In the genomic region with DNA sequence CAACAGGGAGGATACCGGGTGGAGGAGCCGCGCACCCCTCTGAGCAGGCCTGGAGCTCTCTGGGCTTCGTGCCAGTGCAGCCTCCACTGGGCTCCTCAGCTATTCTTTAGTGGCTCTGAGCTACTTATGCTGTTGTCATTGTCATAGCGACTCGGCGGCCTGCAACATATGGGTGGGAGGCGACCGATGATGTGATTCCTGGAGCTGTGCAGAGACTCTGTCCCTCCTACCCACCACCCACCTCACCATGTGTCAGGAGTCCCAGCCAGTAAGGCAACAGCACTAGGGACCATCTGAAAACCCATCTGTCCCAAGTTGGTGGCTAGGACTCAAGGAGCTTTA, we compare ENCODE assay signal across 8 mouse cellular contexts. TPM values are rescaled to one million over a fixed set of nuclear protein-coding genes. Genes with fewer than 3 reads are reported as not detected.
A peak's percentile ranks its signal among the peaks of the same experiment; 100 is the strongest.
DNase-seq lines count a peak whose midpoint lies in the region; ATAC-seq and TF ChIP-seq lines count a peak whose summit lies in the region.

No protein-coding gene starts in this region.

- no peak for ATAC-seq in midbrain, embryonic 11.5 days (ENCODE audit: low FRiP score)
- peak; percentile 91 for ATAC-seq in forebrain, postnatal 0 days

- peaks cover 8% of the 10 kb centered on the region; the same call in 1 of the 2 replicates for H3K4me1 ChIP-seq in midbrain, embryonic 10.5 days
- H3K4me1 ChIP-seq in midbrain, embryonic 11.5 days (ENCODE audit: control insufficient read depth, insufficient read depth, low read length), result no peaks in the 10 kb centered on the region
- peaks cover 2% of the 10 kb centered on the region; the same call in 1 of the 2 replicates for H3K4me1 ChIP-seq in forebrain, postnatal 0 days (ENCODE audit: insufficient read depth)
- peaks cover 13% of the 10 kb centered on the region for H3K4me1 ChIP-seq in olfactory bulb, adult 2 months (ENCODE audit: control insufficient read depth, insufficient read depth, low read length)

- no peak for TF ChIP-seq POLR2A in olfactory bulb, adult 2 months (IDR thresholded peaks at IDR 0.05; ENCODE audit: insufficient read depth, low read depth, low read length)

- H3K36me3 ChIP-seq in midbrain, embryonic 10.5 days, result no peaks in the 10 kb centered on the region
- no peaks in the 10 kb centered on the region for H3K36me3 ChIP-seq in midbrain, embryonic 11.5 days (ENCODE audit: control insufficient read depth, insufficient read depth, low read length)
- no peaks in the 10 kb centered on the region for H3K36me3 ChIP-seq in forebrain, postnatal 0 days (ENCODE audit: insufficient read depth)

- no peak overlapping the region for H3K4me2 ChIP-seq in midbrain, embryonic 11.5 days
- no peak overlapping the region for H3K4me2 ChIP-seq in forebrain, postnatal 0 days (ENCODE audit: low read depth)

- no peak overlapping the region for H3K9ac ChIP-seq in midbrain, embryonic 11.5 days (ENCODE audit: low read length)
- H3K9ac ChIP-seq in forebrain, postnatal 0 days, result no peak overlapping the region

- WGBS in midbrain, embryonic 10.5 days, result 87% methylated on average over 9 of the region's 9 CpGs
- WGBS in midbrain, embryonic 11.5 days, result 93% methylated on average over 9 of the region's 9 CpGs
- WGBS in forebrain, postnatal 0 days, result 24% methylated on average over 9 of the region's 9 CpGs
- 12% methylated on average over 9 of the region's 9 CpGs for WGBS in olfactory bulb, adult 2 months

- no peak for TF ChIP-seq CTCF in forebrain, postnatal 0 days (IDR thresholded peaks at IDR 0.05; ENCODE audit: low read depth)
- TF ChIP-seq CTCF in olfactory bulb, adult 2 months (IDR thresholded peaks at IDR 0.05; ENCODE audit: insufficient read depth, low read depth, low read length), result no peak

- no peaks in the 10 kb centered on the region for H3K27me3 ChIP-seq in midbrain, embryonic 10.5 days (ENCODE audit: low read depth, poor library complexity, severe bottlenecking)
- H3K27me3 ChIP-seq in midbrain, embryonic 11.5 days (ENCODE audit: control insufficient read depth, insufficient read depth, low read length), result no peaks in the 10 kb centered on the region
- no peaks in the 10 kb centered on the region for H3K27me3 ChIP-seq in forebrain, postnatal 0 days (ENCODE audit: insufficient read depth, low read length)

- H3K4me3 ChIP-seq in midbrain, embryonic 10.5 days, result no peak overlapping the region
- no peak overlapping the region for H3K4me3 ChIP-seq in midbrain, embryonic 11.5 days (ENCODE audit: low read depth, low read length)
- H3K4me3 ChIP-seq in forebrain, postnatal 0 days (ENCODE audit: low read depth, low read length), result no peak overlapping the region
- no peak overlapping the region for H3K4me3 ChIP-seq in olfactory bulb, adult 2 months (ENCODE audit: insufficient read depth, low read depth, low read length)

- no peak for DNase-seq in midbrain, embryonic 10.5 days (ENCODE audit: low spot score)
- DNase-seq in midbrain, embryonic 11.5 days (ENCODE audit: low spot score, missing footprints), result no peak
- DNase-seq in forebrain, postnatal 0 days, result peak; percentile 60
- DNase-seq in left cerebral cortex, adult 18-20 months (ENCODE audit: low spot score in 2 of 2), result peak; percentile 92 to 95
- DNase-seq in gastrocnemius, postnatal 25 days, result no peak
- DNase-seq in gastrocnemius, postnatal 10 days, result no peak
- no peak for DNase-seq in heart, adult 18-20 months

- H3K27ac ChIP-seq in midbrain, embryonic 10.5 days (replicated peaks), result peak overlapping the region; percentile 38; the same call in 1 of the 2 replicates
- H3K27ac ChIP-seq in midbrain, embryonic 11.5 days (ENCODE audit: low read depth, low read length), result no peak overlapping the region
- no peak overlapping the region; the same call in 1 of the 2 replicates for H3K27ac ChIP-seq in forebrain, postnatal 0 days (ENCODE audit: low read depth, low read length)
- peak overlapping the region; percentile 43; the same call in 1 of the 2 replicates for H3K27ac ChIP-seq in olfactory bulb, adult 2 months (ENCODE audit: insufficient read depth, low read depth, low read length)

- H3K9me3 ChIP-seq in midbrain, embryonic 10.5 days (replicated peaks), result no peaks in the 10 kb centered on the region
- H3K9me3 ChIP-seq in midbrain, embryonic 11.5 days (ENCODE audit: control insufficient read depth, low read length), result no peaks in the 10 kb centered on the region
- H3K9me3 ChIP-seq in forebrain, postnatal 0 days (ENCODE audit: low read length), result no peaks in the 10 kb centered on the region

RNA-seq across cellular contexts. Expression of gene Fcnb, which starts 16.2 kb away (rescaled TPM):
- polyA plus RNA-seq in midbrain, embryonic 10.5 days (2016; fragmentation: Nextera tagmentation; extraction: Ambion mirVana), result not detected in 2 replicates
- 0.15 and 0.32 TPM in 2 replicates for polyA plus RNA-seq in midbrain, embryonic 11.5 days (2014; fragmentation: Nextera tagmentation; extraction: Ambion mirVana)
- total RNA-seq in forebrain, postnatal 0 days (2014; rRNA removed), result not detected in 2 replicates
- not detected in 2 replicates for polyA plus RNA-seq in forebrain, postnatal 0 days (2015; fragmentation: Nextera tagmentation; extraction: Ambion mirVana)
- not detected for total RNA-seq in left cerebral cortex, adult 18-20 months (2021)
- not detected in 2 replicates for polyA plus RNA-seq in olfactory bulb, adult 2 months (2012; ENCODE audit: insufficient read depth, insufficient read length, low replicate concordance, missing spikeins)
- not detected for total RNA-seq in gastrocnemius, postnatal 25 days (2021)
- under 1 TPM in 1 of 2 experiments, not detected in 1; 0.45 TPM for total RNA-seq in gastrocnemius, postnatal 10 days (2021)
- total RNA-seq in heart, adult 18-20 months (2021), result not detected

Comparison
In these comparisons a context has a peak if more than half of its experiments do, and no peak if none do; other contexts are left out.
1. H3K27ac ChIP-seq: peak in midbrain, embryonic 10.5 days (single experiment) and olfactory bulb, adult 2 months (single experiment); none in midbrain, embryonic 11.5 days (single experiment) and forebrain, postnatal 0 days (single experiment).
2. DNase-seq: peak in forebrain, postnatal 0 days (single experiment) and left cerebral cortex, adult 18-20 months (2 of 2); none in midbrain, embryonic 10.5 days (single experiment), midbrain, embryonic 11.5 days (single experiment), gastrocnemius, postnatal 25 days (single experiment), gastrocnemius, postnatal 10 days (single experiment) and heart, adult 18-20 months (0 of 2).